Mouse (Mus musculus): ENCODE measurements around the gene Ate1.

GRCm38 (mm10) chr7:130555597-130555996 lies 35.4 kb upstream of the Ate1 start:
- TF ChIP-seq GATA1 (IDR thresholded peaks at IDR 0.05; ENCODE audit: borderline replicate concordance, low read length) (no peak), FLI1 (IDR thresholded peaks at IDR 0.05; ENCODE audit: low read length) (no peak)

Measured in megakaryocyte, embryonic 14.5 days (primary cell).